In the genomic region with DNA sequence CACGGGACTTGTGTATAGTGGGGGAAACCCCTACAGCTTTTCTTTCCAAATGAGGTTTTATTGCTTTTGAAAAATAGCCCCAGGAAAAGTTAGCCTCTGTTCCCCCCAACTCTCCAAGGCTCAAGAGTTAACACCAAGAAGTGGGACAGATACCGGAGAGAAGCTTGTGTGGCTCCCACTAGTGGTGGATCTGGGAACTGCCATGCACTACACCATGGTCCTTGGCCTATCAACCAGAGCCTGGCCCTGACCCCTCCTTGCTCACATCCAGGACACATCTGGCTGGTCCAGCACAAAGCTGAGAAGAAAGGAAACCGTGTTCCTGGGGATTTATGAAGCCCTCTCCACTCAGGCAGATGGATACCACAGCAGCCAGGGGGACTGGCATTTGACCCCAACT, we compare ENCODE assay signal across 9 mouse cellular contexts.
A peak's percentile ranks its signal among the peaks of the same experiment; 100 is the strongest.
DNase-seq lines count a peak whose midpoint lies in the region; ATAC-seq lines count a peak whose summit lies in the region.
"Had no signal": no experiment of that assay in that cellular context is flagged by ENCODE, and none has a peak within 500 bp of the region (broad histone marks: within the 10 kb centered on the region; RNA-seq: fewer than 3 reads in every experiment).

No protein-coding gene starts in this region.

- no peak overlapping the region for H3K4me2 ChIP-seq in kidney, embryonic 14.5 days (replicated peaks; ENCODE audit: low read depth, low read length)
- H3K4me2 ChIP-seq in forebrain, embryonic 13.5 days: no peak overlapping the region

- peaks cover 69% of the 10 kb centered on the region for H3K36me3 ChIP-seq in kidney, embryonic 14.5 days (ENCODE audit: control insufficient read depth, insufficient read depth, low read length)
- H3K36me3 ChIP-seq in forebrain, embryonic 13.5 days (ENCODE audit: poor library complexity, severe bottlenecking): peaks cover 78% of the 10 kb centered on the region
- peaks cover 83% of the 10 kb centered on the region for H3K36me3 ChIP-seq in limb, embryonic 10.5 days

- no peak for ATAC-seq in kidney, embryonic 14.5 days (ENCODE audit: low FRiP score, low TSS enrichment)
- peak; percentile 39; the same call in 1 of the 2 replicates for ATAC-seq in forebrain, embryonic 13.5 days

- no peaks in the 10 kb centered on the region for H3K9me3 ChIP-seq in kidney, embryonic 14.5 days (ENCODE audit: control insufficient read depth, low read length)
- H3K9me3 ChIP-seq in forebrain, embryonic 13.5 days (replicated peaks): no peaks in the 10 kb centered on the region
- no peaks in the 10 kb centered on the region for H3K9me3 ChIP-seq in limb, embryonic 10.5 days (replicated peaks)

- H3K27ac ChIP-seq in kidney, embryonic 14.5 days (ENCODE audit: low read depth, low read length): no peak overlapping the region
- no peak overlapping the region for H3K27ac ChIP-seq in forebrain, embryonic 13.5 days
- no peak overlapping the region for H3K27ac ChIP-seq in limb, embryonic 10.5 days

- no peak overlapping the region for H3K9ac ChIP-seq in kidney, embryonic 14.5 days (ENCODE audit: low read depth, low read length)
- H3K9ac ChIP-seq in forebrain, embryonic 13.5 days: no peak overlapping the region

- H3K4me1 ChIP-seq in kidney, embryonic 14.5 days (ENCODE audit: control insufficient read depth, insufficient read depth, low read length): no peaks in the 10 kb centered on the region
- no peaks in the 10 kb centered on the region for H3K4me1 ChIP-seq in forebrain, embryonic 13.5 days
- peaks cover 9% of the 10 kb centered on the region for H3K4me1 ChIP-seq in limb, embryonic 10.5 days
- H3K4me1 ChIP-seq: megakaryocyte, embryonic 14.5 days had no signal

- peak; percentile 10 for DNase-seq in kidney, adult 11 months
- DNase-seq in CD8-positive naive resting alpha-beta T cell, adult 2 months (ENCODE audit: low read depth in 2 of 2, low spot score in 2 of 2): peak; percentile 17 to 29
- DNase-seq in adipocyte (ENCODE audit: low spot score): peak; percentile 64
- peak; percentile 75 for DNase-seq in limb, embryonic 10.5 days (ENCODE audit: low spot score)
- DNase-seq in retina, embryonic 14.5 days (ENCODE audit: low spot score): peak; percentile 88
- no peak for DNase-seq in cerebellum, adult 11 months

- no peak overlapping the region for H3K4me3 ChIP-seq in kidney, embryonic 14.5 days (ENCODE audit: low read length)
- no peak overlapping the region for H3K4me3 ChIP-seq in forebrain, embryonic 13.5 days
- H3K4me3 ChIP-seq in limb, embryonic 10.5 days: no peak overlapping the region
- H3K4me3 ChIP-seq: megakaryocyte, embryonic 14.5 days had no signal

- H3K27me3 ChIP-seq in kidney, embryonic 14.5 days (ENCODE audit: control insufficient read depth, insufficient read depth, low read length): no peaks in the 10 kb centered on the region
- H3K27me3 ChIP-seq in forebrain, embryonic 13.5 days: no peaks in the 10 kb centered on the region
- no peaks in the 10 kb centered on the region for H3K27me3 ChIP-seq in limb, embryonic 10.5 days (ENCODE audit: low read depth, poor library complexity, severe bottlenecking)

- 74% methylated on average over 3 of the region's 3 CpGs for WGBS in kidney, embryonic 14.5 days
- WGBS in forebrain, embryonic 13.5 days: 67% methylated on average over 3 of the region's 3 CpGs
- 69% methylated on average over 3 of the region's 3 CpGs for WGBS in limb, embryonic 10.5 days
